Mouse (Mus musculus): Measurements from ENCODE around the gene Dnajc11.

The Dnajc11 gene

DNA sequence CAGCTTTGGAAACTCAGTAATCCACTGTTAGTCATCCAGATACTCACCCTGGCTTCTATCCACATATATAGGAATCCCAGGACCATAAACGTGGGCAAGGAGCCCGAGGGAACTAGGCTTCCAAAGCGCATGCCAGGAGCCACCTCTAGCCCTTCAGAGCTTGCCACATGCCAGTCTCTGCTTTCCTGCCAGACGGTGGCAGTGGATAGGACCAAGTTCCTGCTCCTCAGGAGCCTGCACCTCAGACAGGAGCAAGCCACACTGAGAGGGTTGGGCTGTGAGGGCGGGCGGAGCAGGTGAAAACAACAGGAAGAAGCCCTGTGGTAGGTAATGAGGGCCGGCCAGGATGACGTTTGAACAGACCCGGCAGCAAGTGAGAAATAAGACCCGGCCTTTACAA lies 52.4 kb downstream of the Dnajc11 start:
- DNase-seq (ENCODE audit: low read depth, low spot score): no peak

DNA sequence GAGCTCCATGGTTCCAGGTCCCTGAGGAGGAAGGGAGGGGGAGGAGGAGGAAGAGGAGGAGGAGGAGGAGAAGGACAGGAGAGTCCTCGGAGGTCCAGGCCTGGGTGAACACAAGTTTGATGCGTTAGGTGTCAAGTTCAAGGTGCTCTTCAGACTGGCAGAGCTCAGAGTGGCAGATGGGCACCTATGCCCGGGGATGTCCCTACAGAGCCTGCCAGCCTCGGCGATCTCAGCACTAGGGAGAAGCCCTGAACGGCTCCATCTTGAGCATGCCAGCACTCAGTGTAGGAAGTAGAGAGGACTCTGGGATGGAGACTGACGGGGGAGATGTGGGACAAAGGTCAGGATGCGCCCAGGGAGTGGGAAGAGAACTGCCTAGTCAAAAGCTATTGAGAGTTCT lies 53.2 kb downstream of the Dnajc11 start:
- no peak for DNase-seq (ENCODE audit: low read depth, low spot score)

DNA sequence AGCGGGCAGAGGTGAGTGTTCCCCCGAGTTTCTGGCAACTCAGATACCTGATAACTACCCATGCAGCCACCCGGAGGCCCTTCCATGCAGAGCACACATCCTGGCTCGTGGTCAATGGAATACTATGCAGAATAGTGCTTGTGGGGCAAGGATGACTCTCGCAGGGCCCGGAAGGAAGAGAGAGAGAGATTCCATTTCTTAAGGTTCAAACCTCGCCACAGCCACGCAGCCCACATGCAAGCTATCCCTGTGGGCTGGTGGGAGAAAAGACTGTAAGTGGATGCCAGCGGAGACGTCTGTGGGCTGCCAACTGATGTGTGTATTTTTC lies 54.5 kb downstream of the Dnajc11 start:
- peak; percentile 48 for DNase-seq (ENCODE audit: low read depth, low spot score)

DNA sequence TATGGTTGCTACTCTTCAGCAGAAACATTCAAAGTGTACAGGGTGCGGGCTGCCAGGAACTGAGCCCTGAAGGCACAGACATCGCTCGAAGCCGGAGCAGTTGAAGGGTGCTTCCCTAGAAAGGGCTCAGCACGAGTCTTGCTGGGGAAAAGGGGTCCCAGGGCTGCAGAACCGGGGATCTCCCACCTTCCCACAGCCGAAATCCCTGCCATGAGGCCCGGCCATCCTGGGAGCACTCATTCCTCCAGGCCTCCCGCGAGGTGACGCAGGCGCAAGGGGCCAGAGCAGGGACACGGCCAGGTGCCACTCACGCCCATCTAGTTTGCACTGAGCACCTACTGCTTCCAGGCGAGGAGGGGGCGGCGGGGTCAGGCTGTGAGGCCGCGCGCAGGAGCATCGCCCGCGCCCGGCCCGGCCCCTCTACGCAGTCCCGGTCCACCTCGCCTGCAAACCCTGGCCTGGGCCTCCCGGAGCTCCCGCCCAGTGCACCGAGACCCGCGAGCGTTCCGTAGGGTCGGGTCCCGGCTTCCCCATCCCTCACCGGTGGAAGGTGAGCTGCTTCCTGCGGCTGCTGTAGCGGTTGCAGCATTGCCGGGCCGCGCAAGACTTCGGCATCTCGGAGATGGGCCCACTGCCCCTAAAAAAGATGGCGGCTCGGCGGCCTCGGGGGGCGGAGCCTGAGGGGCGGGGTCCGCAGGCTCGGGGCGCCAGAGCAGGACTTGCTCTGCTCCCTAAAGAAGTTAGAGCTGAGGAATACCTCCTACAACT lies 55.0 kb downstream of the Dnajc11 start, which contains the start of gene Thap3:
TSS of gene Thap3 (minus strand) at position 656 of the 768 bp plus-strand sequence.
- DNase-seq (ENCODE audit: low read depth, low spot score): peak; percentile 67

DNA sequence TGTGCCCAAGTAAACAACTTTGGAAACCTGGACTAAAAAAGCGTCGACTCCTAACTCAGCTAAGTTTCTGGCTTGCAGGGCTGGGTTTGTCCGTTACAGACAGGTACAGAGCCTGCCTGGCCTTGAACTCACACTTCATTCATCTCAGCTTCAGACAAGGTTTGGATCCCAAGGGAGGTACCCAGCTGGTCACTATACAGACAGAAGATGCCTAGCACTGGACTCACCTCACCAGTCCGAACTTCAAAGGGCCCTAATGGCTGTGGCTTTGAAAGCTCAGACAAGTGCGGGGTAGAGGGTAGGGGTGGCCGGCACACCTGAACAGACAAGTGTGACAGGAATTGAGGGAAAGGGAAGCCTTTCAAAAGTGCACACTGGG lies 55.6 kb downstream of the Dnajc11 start:
- no peak for DNase-seq (ENCODE audit: low read depth, low spot score)

DNA sequence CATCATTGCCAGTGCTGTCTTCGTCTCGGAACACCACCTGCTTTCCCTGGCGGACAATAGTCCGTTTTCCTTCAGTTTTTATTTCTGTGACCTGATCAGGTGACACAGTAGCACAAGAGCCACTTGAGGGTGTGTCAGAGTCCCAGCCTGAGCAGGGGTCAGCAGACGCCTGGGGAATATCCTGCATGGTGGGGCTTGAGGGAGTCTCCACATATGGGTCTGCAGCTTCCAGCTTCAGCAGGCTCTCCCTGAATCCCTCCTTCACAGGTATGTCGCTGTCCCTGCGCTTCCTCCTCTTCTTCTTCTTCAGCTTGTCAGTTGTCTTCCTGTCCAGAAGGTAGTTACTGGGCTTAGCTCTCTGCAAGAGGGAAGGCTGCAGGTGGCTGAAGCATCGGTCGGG lies 58.6 kb downstream of the Dnajc11 start:
- DNase-seq (ENCODE audit: low read depth, low spot score): no peak

DNA sequence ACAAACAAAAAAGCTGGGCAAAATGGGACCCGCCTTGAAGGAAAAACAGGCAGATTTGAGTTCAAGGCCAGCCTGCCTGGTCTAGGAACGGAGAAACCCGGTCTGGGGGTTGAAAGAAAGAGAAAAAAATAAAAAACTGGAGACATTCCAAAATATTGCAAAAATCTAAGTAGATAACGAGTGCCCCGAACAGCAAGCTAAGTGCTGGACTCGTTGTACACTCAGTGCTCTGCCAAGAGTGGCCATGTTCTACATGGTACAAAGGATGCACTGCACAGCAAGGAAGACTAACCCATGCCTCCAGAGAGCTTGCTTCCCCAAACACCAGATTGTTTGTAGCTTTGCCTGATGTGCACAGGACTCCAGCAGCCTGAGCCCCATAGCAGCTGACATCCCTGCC lies 59.5 kb downstream of the Dnajc11 start:
- DNase-seq (ENCODE audit: low read depth, low spot score): no peak

DNA sequence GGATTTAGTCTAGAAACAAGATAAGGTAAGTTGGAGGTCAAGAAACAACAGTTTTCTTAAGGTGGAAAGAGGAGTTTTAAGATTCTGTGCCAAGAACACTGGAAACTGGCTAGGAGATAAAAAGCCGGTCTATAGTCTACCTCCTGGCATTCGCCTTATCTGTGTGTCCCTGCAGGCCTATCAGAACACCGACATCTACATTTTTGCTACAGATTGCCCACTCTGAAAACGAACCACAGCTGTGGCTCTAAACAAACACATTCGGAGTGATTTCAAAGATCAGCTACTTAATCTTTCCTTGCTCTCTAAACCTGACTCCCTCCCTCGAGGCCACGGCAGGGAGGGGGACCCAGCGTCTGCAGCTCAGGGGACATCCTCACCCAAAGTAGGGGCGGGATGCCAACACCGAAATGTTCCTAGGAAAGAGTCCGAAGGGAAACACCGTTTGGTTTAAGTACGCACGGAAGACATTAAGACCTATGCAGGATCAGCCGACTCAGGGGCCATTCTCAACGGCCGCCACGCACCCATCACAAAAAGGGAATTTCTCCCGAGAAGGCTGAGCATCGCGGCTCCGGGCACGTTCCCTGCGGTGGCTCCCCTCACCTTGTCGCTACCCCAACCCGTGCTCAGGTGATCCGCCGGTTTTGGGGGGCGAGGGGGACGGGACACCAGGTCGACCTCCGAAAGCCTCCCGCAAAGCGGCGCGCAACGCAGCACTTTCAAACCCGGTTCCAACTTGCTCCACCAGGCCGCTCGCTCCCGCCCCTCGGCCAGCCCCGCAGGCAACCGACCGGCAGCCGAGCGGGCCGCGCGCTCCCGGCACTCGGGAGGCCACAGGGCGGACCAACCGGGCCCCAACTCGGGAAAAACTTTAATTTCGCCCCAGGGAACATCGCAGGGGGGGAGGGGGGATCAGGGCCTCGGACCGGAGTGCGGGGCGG lies 61.0 kb downstream of the Dnajc11 start:
- peak; percentile 29 for DNase-seq (ENCODE audit: low read depth, low spot score)

DNA sequence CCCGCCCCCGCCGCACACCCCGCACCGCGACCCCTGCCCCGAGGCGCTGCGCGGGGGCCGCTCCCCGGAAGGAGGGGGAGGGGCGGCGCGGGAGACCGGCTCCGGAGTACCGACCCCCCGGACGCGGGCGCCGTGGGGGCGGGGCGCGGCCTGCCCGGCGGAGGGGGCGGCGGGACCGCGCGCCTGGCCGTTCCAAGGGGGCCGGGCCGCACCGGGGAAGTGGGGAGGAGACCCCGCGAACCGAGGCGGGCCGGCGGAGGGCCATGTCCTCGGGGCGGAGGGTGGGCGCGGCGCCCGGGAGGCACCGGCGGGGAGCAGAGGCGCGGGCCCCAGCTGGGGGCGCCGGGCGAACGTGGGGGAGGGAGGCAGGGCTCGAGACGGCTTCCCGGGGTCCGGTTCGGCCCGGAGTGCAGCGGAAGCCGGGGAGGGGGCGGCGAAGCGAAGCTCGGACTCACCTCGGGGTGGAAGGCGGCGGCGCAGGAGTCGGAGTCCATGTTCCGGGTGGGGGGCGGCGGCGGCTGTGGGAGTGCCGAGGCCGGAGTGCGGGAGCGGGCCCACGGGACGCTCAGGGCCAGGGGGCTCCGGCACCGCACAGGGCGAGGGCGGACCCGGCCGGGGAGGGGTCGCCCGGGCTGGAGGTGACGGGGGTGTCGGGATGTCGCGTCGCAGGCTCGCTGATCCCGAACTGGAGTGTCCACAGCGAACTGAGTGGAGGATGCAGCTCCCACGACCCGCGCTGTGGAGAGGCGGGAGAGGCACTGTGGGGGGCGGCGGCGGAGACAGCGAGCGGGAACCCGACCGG lies 62.1 kb downstream of the Dnajc11 start:
- no peak for DNase-seq (ENCODE audit: low read depth, low spot score)

DNA sequence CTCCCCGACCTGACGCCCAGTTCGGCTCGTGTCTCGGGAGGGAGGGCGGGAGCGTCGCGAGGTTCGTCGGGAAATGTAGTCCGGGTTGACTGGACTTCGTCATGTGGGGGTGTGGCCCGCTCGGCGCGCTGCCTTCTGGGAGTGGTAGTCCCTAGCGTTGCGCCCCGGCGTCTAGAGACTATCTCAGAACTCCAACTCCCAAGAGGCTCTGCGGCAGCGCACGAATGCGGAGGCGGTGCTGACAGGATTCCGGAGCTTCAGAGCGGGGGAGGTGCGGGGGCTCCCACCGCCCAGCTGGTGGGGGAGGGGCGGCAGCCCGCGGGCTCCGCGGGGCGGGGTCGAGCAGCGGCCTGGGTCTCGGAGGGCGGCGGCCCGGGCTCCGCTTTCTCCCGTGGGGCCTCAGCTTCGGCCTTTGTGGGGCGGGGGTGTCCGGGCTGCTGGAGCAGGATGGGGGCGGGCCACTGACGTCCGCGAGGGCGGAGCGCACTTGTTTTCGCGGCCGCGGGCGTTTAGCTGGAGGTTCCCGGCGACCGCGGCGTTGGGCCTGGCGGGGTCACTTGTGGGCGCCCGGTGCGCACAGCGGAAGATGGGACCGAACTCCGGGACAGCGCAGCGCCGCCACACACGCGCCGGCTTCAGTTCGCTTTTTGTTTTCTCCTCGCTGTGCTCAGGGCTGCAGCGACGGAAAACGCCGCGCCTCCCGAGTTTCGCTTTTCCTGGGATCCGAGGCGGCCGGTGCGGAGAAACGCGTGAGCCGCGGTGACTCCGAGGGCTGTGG lies 62.9 kb downstream of the Dnajc11 start, which contains the start of gene Phf13:
TSS of gene Phf13 (minus strand) at position 86 of the 778 bp plus-strand sequence.
- peak; percentile 99 for DNase-seq (ENCODE audit: low read depth, low spot score)

DNA sequence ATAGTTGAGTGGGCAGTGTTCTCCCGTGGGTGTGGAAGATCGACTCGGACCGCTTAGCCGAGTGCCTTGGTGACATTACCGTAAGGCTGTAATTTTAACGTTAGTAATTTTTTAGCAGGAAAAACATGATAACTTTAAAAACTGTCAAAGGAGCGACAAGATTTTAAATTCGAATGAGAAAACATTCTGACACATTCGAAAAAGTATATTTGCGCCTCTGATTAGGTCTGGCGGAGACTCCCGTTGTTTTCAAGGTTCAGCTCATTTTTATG lies 63.4 kb downstream of the Dnajc11 start:
- DNase-seq (ENCODE audit: low read depth, low spot score): no peak

DNA sequence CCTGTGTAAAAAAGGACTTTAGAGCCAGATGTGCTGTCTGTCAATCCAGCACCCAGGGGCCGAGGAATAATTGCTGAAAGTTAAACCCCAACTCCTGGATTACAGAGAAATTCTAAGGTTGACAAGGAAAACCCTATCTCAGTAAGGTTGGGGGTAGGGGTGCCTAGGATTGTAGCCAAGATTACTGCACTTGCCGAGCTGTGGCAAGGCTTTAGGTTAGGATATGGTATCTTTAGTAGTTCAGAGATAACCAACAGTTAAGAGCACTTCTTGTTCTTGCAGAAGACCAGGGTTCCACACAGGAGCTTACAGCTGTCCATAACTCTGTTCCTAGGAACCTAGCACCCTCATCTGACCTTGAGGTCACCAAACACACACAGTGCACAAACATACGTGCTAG lies 64.2 kb downstream of the Dnajc11 start:
- DNase-seq (ENCODE audit: low read depth, low spot score): no peak

DNA sequence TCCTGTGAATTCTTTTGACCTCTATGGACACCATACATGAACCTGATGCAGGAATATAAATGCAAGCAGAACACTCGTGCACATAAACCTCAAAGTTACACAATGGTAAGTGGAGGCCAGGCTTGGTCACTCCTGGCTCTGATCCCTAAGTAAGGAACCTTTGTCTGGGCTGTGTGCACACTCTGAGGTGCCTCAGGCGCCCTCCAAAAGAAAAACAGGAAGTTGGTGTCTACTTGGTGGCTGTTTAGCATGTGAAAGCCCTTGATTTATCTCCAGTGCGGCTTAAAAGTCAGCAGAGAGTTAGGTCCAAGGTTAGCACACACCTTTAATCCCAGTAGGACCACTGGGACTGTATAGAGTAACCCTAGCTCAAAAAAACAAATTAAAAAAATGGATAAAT lies 66.0 kb downstream of the Dnajc11 start:
- no peak for DNase-seq (ENCODE audit: low read depth, low spot score)

DNA sequence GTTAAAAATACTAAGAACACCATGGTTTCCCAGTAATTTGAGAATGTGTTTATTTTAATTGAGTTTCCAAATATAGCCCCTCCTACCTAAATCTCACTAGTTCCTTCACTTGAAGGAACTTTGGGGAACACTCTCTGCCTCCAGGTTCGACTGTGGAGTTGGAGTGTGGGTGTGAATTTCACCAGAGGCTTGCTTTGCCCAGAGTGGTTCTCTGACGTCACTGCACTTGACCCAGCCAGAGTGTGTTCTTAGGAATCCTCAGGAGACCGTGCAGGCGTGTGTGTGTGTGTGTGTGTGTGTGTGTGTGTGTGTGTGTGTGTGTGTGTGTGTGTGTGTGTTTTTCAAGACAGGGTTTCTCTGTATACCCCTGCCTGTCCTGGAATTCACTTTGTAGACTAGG lies 67.4 kb downstream of the Dnajc11 start:
- DNase-seq (ENCODE audit: low read depth, low spot score): no peak

DNA sequence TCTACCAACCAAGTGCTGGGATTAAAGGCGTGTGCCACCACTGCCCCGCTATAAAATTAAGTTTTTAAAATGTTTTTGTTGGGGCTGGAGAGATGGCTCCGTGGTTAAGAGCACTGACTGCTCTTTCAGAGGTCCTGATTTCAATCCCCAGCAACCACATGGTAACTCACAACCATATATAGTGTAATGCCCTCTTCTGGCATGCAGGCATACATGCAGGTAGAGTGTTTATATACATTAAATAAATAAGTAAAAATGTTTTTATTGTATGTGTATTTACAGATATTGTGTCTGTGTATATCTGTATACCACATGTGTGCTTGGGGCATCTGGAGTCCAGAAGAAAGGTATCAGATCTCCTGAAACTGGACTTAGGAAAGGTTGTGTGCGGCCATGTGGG lies 67.8 kb downstream of the Dnajc11 start:
- DNase-seq (ENCODE audit: low read depth, low spot score): no peak

DNA sequence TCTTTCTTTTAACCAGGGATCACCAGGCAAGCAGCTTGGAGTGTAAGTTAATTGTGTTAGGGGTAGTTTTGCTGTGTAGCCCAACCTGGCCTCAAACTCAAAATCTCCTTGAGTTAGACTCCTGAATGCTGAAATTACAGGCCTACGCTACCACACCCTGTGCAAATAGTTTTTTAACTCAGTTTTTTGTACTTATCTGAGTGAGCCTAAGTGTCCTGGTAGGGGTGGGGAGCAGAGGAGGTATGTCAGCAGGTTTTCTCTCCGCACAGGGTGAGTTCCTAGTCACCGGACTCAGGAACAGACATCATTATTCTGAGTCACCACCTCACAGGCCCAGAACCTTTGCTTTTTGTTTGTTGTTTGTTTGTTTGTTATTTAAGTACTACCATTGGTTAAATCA lies 68.6 kb downstream of the Dnajc11 start:
- DNase-seq (ENCODE audit: low read depth, low spot score): no peak

DNA sequence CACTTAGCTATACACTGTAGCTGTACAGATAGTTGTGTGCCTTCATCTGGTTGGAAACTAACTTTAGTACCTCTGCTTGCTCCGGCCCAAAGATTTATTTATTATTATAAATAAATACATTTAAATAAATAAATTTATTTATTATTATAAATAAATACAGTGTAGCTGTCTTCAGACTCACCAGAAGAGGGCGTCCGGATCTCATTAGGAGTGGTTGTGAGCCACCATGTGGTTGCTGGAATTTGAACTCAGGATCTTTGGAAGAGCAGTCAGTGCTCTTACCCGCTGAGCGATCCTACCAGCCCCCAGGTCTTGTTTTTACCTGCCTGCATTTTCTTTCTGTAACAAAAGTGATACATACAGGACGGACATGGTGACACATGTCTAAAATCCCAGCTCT lies 72.6 kb downstream of the Dnajc11 start:
- DNase-seq (ENCODE audit: low read depth, low spot score): peak; percentile 42

DNA sequence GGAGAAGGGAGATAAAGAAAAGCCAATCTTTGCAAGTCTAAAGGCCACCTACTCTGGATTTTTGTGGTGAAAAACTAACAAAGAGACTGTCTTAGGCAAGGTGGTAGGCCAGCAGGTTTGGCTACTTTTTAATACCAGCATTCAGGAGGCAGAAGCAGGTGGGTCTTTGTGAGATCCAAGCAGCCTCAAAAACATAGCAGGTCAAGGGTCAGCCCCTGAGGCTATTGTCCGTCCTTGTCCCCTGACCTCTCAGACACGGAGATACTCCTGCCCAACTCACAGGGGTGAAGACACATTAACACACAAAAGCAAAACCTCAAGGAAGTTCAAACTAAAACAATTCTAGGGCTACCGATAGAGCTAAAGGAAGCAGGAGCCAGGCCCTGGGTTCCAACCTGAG lies 73.3 kb downstream of the Dnajc11 start:
- no peak for DNase-seq (ENCODE audit: low read depth, low spot score)

DNA sequence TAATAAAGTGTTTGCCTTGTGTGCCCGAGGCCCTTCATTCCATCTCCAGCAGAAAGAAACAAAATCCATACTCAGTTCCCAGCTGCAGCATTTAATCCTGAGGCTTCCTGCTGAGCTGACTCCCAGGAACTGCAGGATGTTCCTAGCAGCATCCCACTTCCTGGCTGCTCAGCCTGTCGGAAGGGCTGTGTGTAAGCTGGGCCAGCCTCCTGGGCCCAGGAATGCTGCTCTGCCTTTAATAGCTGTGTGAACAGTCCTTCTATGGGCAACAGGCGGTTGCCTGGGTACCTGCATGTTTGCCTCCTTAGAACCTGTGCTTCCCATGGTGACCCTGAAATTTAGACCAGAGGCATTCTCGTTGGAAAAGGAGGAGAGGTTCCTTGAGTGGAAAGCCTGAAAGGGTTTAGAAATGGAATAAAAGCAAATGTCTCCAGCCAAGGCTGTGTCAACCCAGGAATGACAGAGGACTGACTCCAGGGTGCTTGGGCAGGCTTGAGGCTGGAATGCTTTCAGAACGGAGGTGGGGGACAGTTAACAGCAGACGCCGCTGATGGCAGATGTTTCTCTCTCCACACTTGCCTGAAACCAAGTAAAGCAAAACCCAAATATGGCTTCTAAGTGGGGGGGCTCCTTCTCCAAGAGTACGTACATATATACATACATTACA lies 74.1 kb downstream of the Dnajc11 start:
- DNase-seq (ENCODE audit: low read depth, low spot score): peak; percentile 76

DNA sequence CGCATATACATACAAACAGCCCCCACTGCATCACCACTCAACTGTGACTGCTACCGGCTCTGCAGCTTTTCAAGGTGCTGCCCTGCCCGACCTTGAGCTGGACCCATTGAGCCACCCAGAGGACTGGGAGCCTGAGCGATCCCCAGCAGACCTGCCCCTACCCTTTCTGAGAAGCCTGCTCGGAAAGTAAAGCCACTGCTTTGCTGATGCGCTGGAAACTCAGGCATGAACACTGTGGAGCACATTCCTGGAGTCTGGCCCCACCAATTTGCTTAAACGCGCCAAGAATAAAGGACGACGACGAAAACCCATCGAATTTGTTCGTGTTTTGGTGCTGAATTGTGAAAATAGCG lies 74.6 kb downstream of the Dnajc11 start:
- no peak for DNase-seq (ENCODE audit: low read depth, low spot score)

DNA sequence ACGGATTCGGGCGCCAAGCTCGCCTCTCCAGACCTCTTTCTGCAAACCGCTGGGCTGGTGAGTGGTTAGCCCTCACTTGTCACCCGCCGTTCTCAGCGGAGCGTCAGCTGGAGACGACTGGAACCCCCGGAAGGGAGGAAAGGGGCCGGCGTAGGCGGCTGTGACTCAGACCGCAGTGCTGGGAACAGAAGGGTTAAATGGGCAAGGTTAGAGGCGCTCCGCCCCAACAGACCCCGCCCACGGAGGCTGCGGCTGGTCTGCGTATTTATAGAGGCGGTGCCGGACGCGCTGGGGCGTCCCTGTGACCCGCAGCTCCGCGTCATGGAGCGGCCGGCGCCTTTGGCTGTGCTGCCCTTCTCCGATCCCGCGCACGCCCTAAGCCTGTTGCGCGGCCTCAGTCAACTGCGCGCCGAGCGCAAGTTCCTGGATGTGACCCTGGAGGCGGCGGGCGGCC lies 75.2 kb downstream of the Dnajc11 start, which contains the start of gene Klhl21:
TSS of gene Klhl21 (plus strand) at position 182 of the 454 bp plus-strand sequence.
- DNase-seq (ENCODE audit: low read depth, low spot score): peak; percentile 93
